Mouse (Mus musculus) heart, postnatal 0 days (tissue): ENCODE measurements around the gene Cav1. TPM values are rescaled to one million over a fixed set of nuclear protein-coding genes. Genes with fewer than 3 reads are reported as not detected.
A peak's percentile ranks its signal among the peaks of the same experiment; 100 is the strongest.

ENCODE experiments used
- ATAC-seq: fragments of 200-750 bp; cut with Nextera tagmentation; 2 replicates; pipeline ENCODE4 v1.8.0; 2017; ENCODE audit warnings: low read depth, moderate number of reproducible peaks, moderate library complexity; ENCODE audit not compliant: insufficient read depth
- DNase-seq: peaks from one replicate; pipeline ENCODE4 v3.0.0-alpha.2; 2016; ENCODE audit warnings: low spot score
- H3K27ac ChIP-seq: fragments of 300-500 bp; sonication (generic); 2 replicates; pipeline ENCODE4 v1.5.1; 2014; ENCODE audit warnings: low read depth, mild to moderate bottlenecking
- H3K27me3 ChIP-seq: fragments of 300-500 bp; sonication (generic); 2 replicates; pipeline ENCODE4 v1.6.1; 2014; ENCODE audit warnings: low read length, mixed read lengths; ENCODE audit not compliant: control insufficient read depth, insufficient read depth
- H3K36me3 ChIP-seq: fragments of 300-500 bp; sonication (generic); replicated peaks from 2 replicates; pipeline ENCODE4 v1.6.1; 2014; ENCODE audit warnings: low read length, mixed read lengths; ENCODE audit not compliant: control insufficient read depth, insufficient read depth
- H3K4me1 ChIP-seq: fragments of 300-500 bp; sonication (generic); 2 replicates; pipeline ENCODE4 v1.6.1; 2014; ENCODE audit warnings: antibody characterized with exemption; ENCODE audit not compliant: control insufficient read depth, insufficient read depth
- H3K4me2 ChIP-seq: fragments of 300-500 bp; sonication (generic); 2 replicates; pipeline ENCODE4 v1.6.1; 2014; ENCODE audit warnings: low read depth, mild to moderate bottlenecking, low read length, moderate library complexity
- H3K4me3 ChIP-seq: fragments of 300-500 bp; sonication (generic); 2 replicates; pipeline ENCODE4 v1.5.1; 2014; ENCODE audit warnings: low read depth, low read length
- H3K9ac ChIP-seq: fragments of 300-500 bp; sonication (generic); replicated peaks from 2 replicates; pipeline ENCODE4 v1.6.1; 2014; ENCODE audit warnings: low read depth, low read length, mixed read lengths
- H3K9me3 ChIP-seq: fragments of 300-500 bp; sonication (generic); replicated peaks from 2 replicates; pipeline ENCODE4 v1.6.1; 2016; ENCODE audit warnings: low read length; ENCODE audit not compliant: control insufficient read depth
- CTCF ChIP-seq: IDR thresholded peaks from 2 replicates; pipeline ENCODE4 v1.5.1; 2016; ENCODE audit warnings: antibody characterized with exemption, control low read depth, low read depth
- EP300 ChIP-seq: IDR thresholded peaks from 2 replicates; pipeline ENCODE4 v1.6.1; 2016; ENCODE audit warnings: antibody characterized with exemption, low read depth
- WGBS: fragments of 180-500 bp; shearing (Covaris S2); extraction: QIAGEN DNeasy Blood & Tissue Kit; methylation state at CpG from one replicate; pipeline ENCODE4 v1.1.7; 2014; 5-methylcytosine and 5-hydroxymethylcytosine counted together
- polyA plus RNA-seq: library from polyadenylated mRNA; unstranded; fragments of >200 nt; fragmentation: Nextera tagmentation; extraction: Ambion mirVana; gene quantifications from 2 replicates; pipeline ENCODE4 v1.2.1, GENCODE M21; 2015
- total RNA-seq: library from RNA; depleted of rRNA; stranded (reverse); fragments of >200 nt; gene quantifications from 2 replicates; pipeline ENCODE4 v1.2.3, GENCODE M21; 2014; ENCODE audit warnings: low replicate concordance

The Cav1 gene
- total and polyA plus RNA-seq, 2 experiments from 2014 or later = 335 to 590 TPM

GRCm38 (mm10) chr6:17348011-17348410, 41.9 kb downstream of the Cav1 start:
- no peak overlapping the region for H3K4me3 ChIP-seq
- no peaks in the 10 kb centered on the region for H3K36me3 ChIP-seq
- no peaks in the 10 kb centered on the region for H3K9me3 ChIP-seq
- H3K9ac ChIP-seq = no peak overlapping the region
- WGBS = 67% methylated on average over 3 of the region's 3 CpGs
- DNase-seq (no peak), ATAC-seq (no peak)
- H3K4me1 ChIP-seq = no peaks in the 10 kb centered on the region
- H3K4me2 ChIP-seq = no peak overlapping the region
- TF ChIP-seq CTCF (no peak), EP300 (no peak)
- H3K27me3 ChIP-seq = no peaks in the 10 kb centered on the region
- no peak overlapping the region for H3K27ac ChIP-seq

- WGBS = 75% methylated on average over 5 of the region's 5 CpGs
- no peak for ATAC-seq
- DNase-seq = no peak
Measured at GRCm38 (mm10) chr6:17350803-17351202, 44.7 kb downstream of the Cav1 start.

GRCm38 (mm10) chr6:17358896-17359690, 53.0 kb downstream of the Cav1 start:
- Histone ChIP-seq H3K9ac (no peak overlapping the region), H3K4me2 (no peak overlapping the region), H3K27me3 (no peaks in the 10 kb centered on the region), H3K36me3 (no peaks in the 10 kb centered on the region), H3K4me3 (no peak overlapping the region), H3K4me1 (no peaks in the 10 kb centered on the region), H3K27ac (no peak overlapping the region), H3K9me3 (no peaks in the 10 kb centered on the region)
- ATAC-seq = no peak
- peak; percentile 59 for DNase-seq
- TF ChIP-seq EP300 = no peak
- peak; percentile 84 for TF ChIP-seq CTCF
- WGBS = 12% methylated on average over 6 of the region's 6 CpGs

More at GRCm38 (mm10) chr6:17350803-17351202, 44.7 kb downstream of the Cav1 start:
- Histone ChIP-seq H3K36me3 (no peaks in the 10 kb centered on the region), H3K9ac (no peak overlapping the region), H3K4me1 (no peaks in the 10 kb centered on the region), H3K27ac (no peak overlapping the region), H3K9me3 (no peaks in the 10 kb centered on the region), H3K27me3 (no peaks in the 10 kb centered on the region), H3K4me2 (no peak overlapping the region), H3K4me3 (no peak overlapping the region)
- no peak for TF ChIP-seq CTCF

GRCm38 (mm10) chr6:17362771-17363170, 56.6 kb downstream of the Cav1 start:
- no peaks in the 10 kb centered on the region for H3K4me1 ChIP-seq
- 33% methylated on average over 3 of the region's 3 CpGs for WGBS
- H3K27ac ChIP-seq = no peak overlapping the region
- ATAC-seq (no peak), DNase-seq (no peak)
- no peak for TF ChIP-seq EP300
- TF ChIP-seq CTCF = peak; percentile 56
- no peak overlapping the region for H3K4me3 ChIP-seq
- no peak overlapping the region for H3K4me2 ChIP-seq
- H3K27me3 ChIP-seq = no peaks in the 10 kb centered on the region
- no peaks in the 10 kb centered on the region for H3K36me3 ChIP-seq
- H3K9me3 ChIP-seq = no peaks in the 10 kb centered on the region
- no peak overlapping the region for H3K9ac ChIP-seq

GRCm38 (mm10) chr6:17363446-17364179, 57.5 kb downstream of the Cav1 start:
- DNase-seq (no peak), ATAC-seq (no peak; the same call in 1 of the 2 replicates)
- no peak overlapping the region for H3K9ac ChIP-seq
- no peak overlapping the region for H3K4me3 ChIP-seq
- H3K27me3 ChIP-seq = no peaks in the 10 kb centered on the region
- WGBS = 57% methylated on average over 17 of the region's 17 CpGs
- no peaks in the 10 kb centered on the region for H3K9me3 ChIP-seq
- H3K4me1 ChIP-seq = no peaks in the 10 kb centered on the region
- H3K36me3 ChIP-seq = no peaks in the 10 kb centered on the region
- no peak for TF ChIP-seq EP300
- no peak for TF ChIP-seq CTCF
- no peak overlapping the region for H3K4me2 ChIP-seq
- H3K27ac ChIP-seq = no peak overlapping the region
